Mouse (Mus musculus): ENCODE measurements around the gene Ulk4. TPM values are rescaled to one million over a fixed set of nuclear protein-coding genes. Genes with fewer than 3 reads are reported as not detected.

Ulk4 gene
- total RNA-seq, 2 experiments from 2014 or later: 8.1 to 8.8 TPM

DNA sequence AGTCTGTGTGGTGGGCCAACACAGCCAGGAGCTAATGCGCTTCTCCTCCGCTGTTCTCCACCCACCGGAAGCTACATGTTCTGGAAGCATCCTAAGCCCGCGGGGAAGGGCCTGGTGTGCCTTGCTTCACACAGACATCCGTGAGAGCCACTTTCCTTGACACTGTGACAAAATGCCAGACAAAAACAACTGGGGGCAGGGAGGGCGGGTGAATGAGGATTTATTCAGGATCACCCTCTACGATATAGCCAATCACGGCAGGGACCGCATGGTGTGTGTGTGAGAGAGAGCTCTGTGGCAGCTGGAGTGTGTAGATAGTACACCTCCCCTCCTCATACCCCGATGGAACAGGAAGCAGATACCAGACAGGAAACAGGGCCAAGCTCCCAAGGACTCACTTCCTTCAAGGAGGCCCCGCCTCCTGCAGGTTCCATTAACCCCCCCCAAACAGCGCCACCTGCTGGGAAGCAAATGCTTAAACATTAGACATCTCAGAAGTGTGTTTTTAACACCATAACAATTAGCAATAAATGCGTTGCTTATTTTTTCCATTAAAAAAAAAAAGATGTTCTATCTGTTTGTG, 362.0 kb downstream of the Ulk4 start:
- no peak for DNase-seq (ENCODE audit: low spot score in 2 of 2)

GRCm38 (mm10) chr9:120914429-120914828, 362.6 kb downstream of the Ulk4 start:
- no peak for DNase-seq (ENCODE audit: low spot score in 2 of 2)

- no peak for DNase-seq (ENCODE audit: low spot score in 2 of 2)
These were observed 363.8 kb downstream of the Ulk4 start for GRCm38 (mm10) chr9:120913152-120913551.

- DNase-seq (ENCODE audit: low spot score in 2 of 2): no peak
These were observed 368.5 kb downstream of the Ulk4 start for GRCm38 (mm10) chr9:120908461-120908860.

Small RNAs within 50 kb of the gene (microRNA-seq; reads per million reads assigned to microRNA genes)
- 0 reads per million in 2 experiments for gene Mir7090

Other genes with a start within 250 kb of the Ulk4 start
- gene Trak1, start 20.3 kb upstream of the Ulk4 start, total RNA-seq (2021): 100 to 1,000 TPM; 239 to 275 TPM
- 100 to 1,000 TPM; 710 to 834 TPM for gene Cck, start 218.5 kb upstream of the Ulk4 start, total RNA-seq (2021)

Data from left cerebral cortex, adult 18-20 months (tissue).